19 mouse cellular contexts compared by ENCODE assay signal in genomic region chr8:86453697-86454480, GRCm38 (mm10).
DNase-seq lines count a peak whose midpoint lies in the region; ATAC-seq and TF ChIP-seq lines count a peak whose summit lies in the region.
"Had no signal": no experiment of that assay in that cellular context is flagged by ENCODE, and none has a peak within 500 bp of the region (broad histone marks: within the 10 kb centered on the region; RNA-seq: fewer than 3 reads in every experiment).

No protein-coding gene starts in this region.

- no peaks in the 10 kb centered on the region for H3K36me3 ChIP-seq in embryonic facial prominence, embryonic 13.5 days
- H3K36me3 ChIP-seq in embryonic facial prominence, embryonic 10.5 days (replicated peaks) = no peaks in the 10 kb centered on the region
- H3K36me3 ChIP-seq in hindbrain, postnatal 0 days (ENCODE audit: insufficient read depth, low read length) = no peaks in the 10 kb centered on the region
- no peaks in the 10 kb centered on the region for H3K36me3 ChIP-seq in hindbrain, embryonic 12.5 days
- no peaks in the 10 kb centered on the region for H3K36me3 ChIP-seq in midbrain, embryonic 16.5 days (ENCODE audit: control insufficient read depth, insufficient read depth, low read length)
- H3K36me3 ChIP-seq in midbrain, embryonic 15.5 days (replicated peaks) = no peaks in the 10 kb centered on the region
- H3K36me3 ChIP-seq: embryonic facial prominence, embryonic 15.5 days; heart, embryonic 12.5 days had no signal

- no peak overlapping the region for H3K4me3 ChIP-seq in embryonic facial prominence, embryonic 13.5 days
- no peak overlapping the region for H3K4me3 ChIP-seq in embryonic facial prominence, embryonic 10.5 days
- no peak overlapping the region for H3K4me3 ChIP-seq in hindbrain, postnatal 0 days (ENCODE audit: low read length)
- H3K4me3 ChIP-seq in hindbrain, embryonic 12.5 days = no peak overlapping the region
- H3K4me3 ChIP-seq in midbrain, embryonic 16.5 days (ENCODE audit: low read depth, low read length) = no peak overlapping the region
- H3K4me3 ChIP-seq in midbrain, embryonic 15.5 days = no peak overlapping the region
- no peak overlapping the region for H3K4me3 ChIP-seq in embryonic fibroblast, embryonic 13.5 days (ENCODE audit: insufficient read depth, low read length)
- H3K4me3 ChIP-seq: embryonic facial prominence, embryonic 15.5 days; heart, adult 2 months; heart, embryonic 12.5 days had no signal

- H3K27me3 ChIP-seq in embryonic facial prominence, embryonic 13.5 days = no peaks in the 10 kb centered on the region
- H3K27me3 ChIP-seq in embryonic facial prominence, embryonic 10.5 days (replicated peaks; ENCODE audit: low read depth, poor library complexity, severe bottlenecking) = no peaks in the 10 kb centered on the region
- H3K27me3 ChIP-seq in hindbrain, postnatal 0 days (ENCODE audit: insufficient read depth, low read length) = no peaks in the 10 kb centered on the region
- H3K27me3 ChIP-seq in hindbrain, embryonic 12.5 days = no peaks in the 10 kb centered on the region
- H3K27me3 ChIP-seq in midbrain, embryonic 16.5 days (ENCODE audit: control insufficient read depth, insufficient read depth, low read depth, low read length) = no peaks in the 10 kb centered on the region
- H3K27me3 ChIP-seq in midbrain, embryonic 15.5 days (replicated peaks) = no peaks in the 10 kb centered on the region
- H3K27me3 ChIP-seq: embryonic facial prominence, embryonic 15.5 days; heart, embryonic 12.5 days had no signal

- ATAC-seq in embryonic facial prominence, embryonic 13.5 days (ENCODE audit: insufficient number of reproducible peaks, insufficient read depth, low FRiP score, low TSS enrichment, low read depth) = 0 out of 2 replicates have a peak, but pooled peaks have one; percentile 15
- ATAC-seq in hindbrain, postnatal 0 days = no peak; the same call in 1 of the 2 replicates
- no peak for ATAC-seq in hindbrain, embryonic 12.5 days (ENCODE audit: low FRiP score)
- ATAC-seq in midbrain, embryonic 16.5 days = no peak
- no peak for ATAC-seq in midbrain, embryonic 15.5 days (replicated peaks)
- ATAC-seq: forebrain, embryonic 16.5 days; inflammation-experienced regulatory T-cells, adult 6 months had no signal

- H3K27ac ChIP-seq in embryonic facial prominence, embryonic 13.5 days = no peak overlapping the region
- no peak overlapping the region for H3K27ac ChIP-seq in embryonic facial prominence, embryonic 10.5 days (replicated peaks)
- no peak overlapping the region for H3K27ac ChIP-seq in hindbrain, postnatal 0 days
- H3K27ac ChIP-seq in hindbrain, embryonic 12.5 days = no peak overlapping the region
- H3K27ac ChIP-seq in midbrain, embryonic 16.5 days (ENCODE audit: low read length) = peak overlapping the region; percentile 60
- H3K27ac ChIP-seq in midbrain, embryonic 15.5 days = no peak overlapping the region; the same call in 1 of the 2 replicates
- H3K27ac ChIP-seq in embryonic fibroblast, embryonic 13.5 days (ENCODE audit: insufficient read depth, low read length) = peak overlapping the region; percentile 44; the same call in 1 of the 2 replicates
- H3K27ac ChIP-seq: embryonic facial prominence, embryonic 15.5 days; heart, adult 2 months had no signal

- no peak for TF ChIP-seq POLR2A in embryonic fibroblast, embryonic 13.5 days (IDR thresholded peaks at IDR 0.05; ENCODE audit: low read depth, low read length)

- H3K9me3 ChIP-seq in embryonic facial prominence, embryonic 13.5 days = no peaks in the 10 kb centered on the region
- no peaks in the 10 kb centered on the region for H3K9me3 ChIP-seq in embryonic facial prominence, embryonic 10.5 days
- H3K9me3 ChIP-seq in hindbrain, postnatal 0 days (ENCODE audit: low read length) = no peaks in the 10 kb centered on the region
- peaks cover 6% of the 10 kb centered on the region; the same call in 1 of the 2 replicates for H3K9me3 ChIP-seq in hindbrain, embryonic 12.5 days (replicated peaks)
- no peaks in the 10 kb centered on the region for H3K9me3 ChIP-seq in midbrain, embryonic 16.5 days (replicated peaks; ENCODE audit: control insufficient read depth, low read length, poor library complexity, severe bottlenecking)
- no peaks in the 10 kb centered on the region for H3K9me3 ChIP-seq in midbrain, embryonic 15.5 days
- H3K9me3 ChIP-seq: embryonic facial prominence, embryonic 15.5 days; heart, embryonic 12.5 days had no signal

- no peak overlapping the region for H3K4me2 ChIP-seq in embryonic facial prominence, embryonic 13.5 days
- no peak overlapping the region for H3K4me2 ChIP-seq in hindbrain, postnatal 0 days (ENCODE audit: low read depth, low read length)
- no peak overlapping the region for H3K4me2 ChIP-seq in hindbrain, embryonic 12.5 days (replicated peaks)
- no peak overlapping the region for H3K4me2 ChIP-seq in midbrain, embryonic 16.5 days (ENCODE audit: low read length)
- H3K4me2 ChIP-seq in midbrain, embryonic 15.5 days = no peak overlapping the region
- H3K4me2 ChIP-seq: embryonic facial prominence, embryonic 15.5 days; heart, embryonic 12.5 days had no signal

- peak; percentile 11; the same call in 1 of the 2 replicates for TF ChIP-seq CTCF in hindbrain, postnatal 0 days (IDR thresholded peaks at IDR 0.05; ENCODE audit: low read depth)
- TF ChIP-seq CTCF in embryonic fibroblast, embryonic 13.5 days (IDR thresholded peaks at IDR 0.05; ENCODE audit: borderline replicate concordance, insufficient read depth, low read length) = no peak

- WGBS in embryonic facial prominence, embryonic 13.5 days = 75% methylated on average over 11 of the region's 11 CpGs
- 78% methylated on average over 11 of the region's 11 CpGs for WGBS in embryonic facial prominence, embryonic 10.5 days
- 82% methylated on average over 11 of the region's 11 CpGs for WGBS in hindbrain, postnatal 0 days
- 76% methylated on average over 11 of the region's 11 CpGs for WGBS in hindbrain, embryonic 12.5 days
- 80% methylated on average over 11 of the region's 11 CpGs for WGBS in midbrain, embryonic 16.5 days
- 83% methylated on average over 11 of the region's 11 CpGs for WGBS in midbrain, embryonic 15.5 days

- no peak overlapping the region for H3K9ac ChIP-seq in embryonic facial prominence, embryonic 13.5 days
- H3K9ac ChIP-seq in hindbrain, postnatal 0 days (replicated peaks; ENCODE audit: low read length) = no peak overlapping the region
- no peak overlapping the region for H3K9ac ChIP-seq in hindbrain, embryonic 12.5 days
- H3K9ac ChIP-seq in midbrain, embryonic 16.5 days (ENCODE audit: low read depth, low read length) = no peak overlapping the region
- H3K9ac ChIP-seq in midbrain, embryonic 15.5 days = no peak overlapping the region
- H3K9ac ChIP-seq: embryonic facial prominence, embryonic 15.5 days; heart, embryonic 12.5 days had no signal

- no peak for DNase-seq in embryonic facial prominence, embryonic 10.5 days (ENCODE audit: low spot score)
- DNase-seq in hindbrain, postnatal 0 days (ENCODE audit: low spot score) = peak; percentile 35
- DNase-seq in testis, postnatal 10 days (ENCODE audit: low spot score) = no peak
- DNase-seq: adrenal gland, postnatal 10 days; B cell, adult 2 months; cerebellum, adult 11-12 months; cerebellum, adult 9-10 months; cerebellum, postnatal 36 days; gastrocnemius, postnatal 14 days; heart, adult 2 months had no signal

- no peaks in the 10 kb centered on the region for H3K4me1 ChIP-seq in embryonic facial prominence, embryonic 13.5 days
- H3K4me1 ChIP-seq in embryonic facial prominence, embryonic 10.5 days = no peaks in the 10 kb centered on the region
- H3K4me1 ChIP-seq in hindbrain, postnatal 0 days (ENCODE audit: insufficient read depth, low read length) = no peaks in the 10 kb centered on the region
- no peaks in the 10 kb centered on the region for H3K4me1 ChIP-seq in hindbrain, embryonic 12.5 days
- H3K4me1 ChIP-seq in midbrain, embryonic 16.5 days (ENCODE audit: control insufficient read depth, insufficient read depth, low read length) = peaks cover 7% of the 10 kb centered on the region
- peaks cover 6% of the 10 kb centered on the region; the same call in 1 of the 2 replicates for H3K4me1 ChIP-seq in midbrain, embryonic 15.5 days
- H3K4me1 ChIP-seq in embryonic fibroblast, embryonic 13.5 days (ENCODE audit: control insufficient read depth, insufficient read depth, low read length) = peaks cover 13% of the 10 kb centered on the region
- H3K4me1 ChIP-seq: embryonic facial prominence, embryonic 15.5 days; heart, embryonic 12.5 days had no signal

Comparison
In these comparisons a context has a peak if more than half of its experiments do, and no peak if none do; other contexts are left out.
1. H3K27ac ChIP-seq: peak in midbrain, embryonic 16.5 days (single experiment) and embryonic fibroblast, embryonic 13.5 days (single experiment); none in embryonic facial prominence, embryonic 13.5 days (single experiment), embryonic facial prominence, embryonic 10.5 days (single experiment), hindbrain, postnatal 0 days (single experiment), hindbrain, embryonic 12.5 days (single experiment) and midbrain, embryonic 15.5 days (single experiment).